Mouse (Mus musculus) heart, postnatal 0 days (tissue): Measurements from ENCODE around the gene Nhlh1. TPM values are rescaled to one million over a fixed set of nuclear protein-coding genes. Genes with fewer than 3 reads are reported as not detected.

Experiments
- ATAC-seq: fragments of 200-750 bp; cut with Nextera tagmentation; 2 replicates; pipeline ENCODE4 v1.8.0; 2017; ENCODE audit warnings: low read depth, moderate number of reproducible peaks, moderate library complexity; ENCODE audit not compliant: insufficient read depth
- DNase-seq: peaks from one replicate; pipeline ENCODE4 v3.0.0-alpha.2; 2016; ENCODE audit warnings: low spot score
- H3K27ac ChIP-seq: fragments of 300-500 bp; sonication (generic); 2 replicates; pipeline ENCODE4 v1.5.1; 2014; ENCODE audit warnings: low read depth, mild to moderate bottlenecking
- H3K27me3 ChIP-seq: fragments of 300-500 bp; sonication (generic); 2 replicates; pipeline ENCODE4 v1.6.1; 2014; ENCODE audit warnings: low read length, mixed read lengths; ENCODE audit not compliant: control insufficient read depth, insufficient read depth
- H3K36me3 ChIP-seq: fragments of 300-500 bp; sonication (generic); replicated peaks from 2 replicates; pipeline ENCODE4 v1.6.1; 2014; ENCODE audit warnings: low read length, mixed read lengths; ENCODE audit not compliant: control insufficient read depth, insufficient read depth
- H3K4me1 ChIP-seq: fragments of 300-500 bp; sonication (generic); 2 replicates; pipeline ENCODE4 v1.6.1; 2014; ENCODE audit warnings: antibody characterized with exemption; ENCODE audit not compliant: control insufficient read depth, insufficient read depth
- H3K4me2 ChIP-seq: fragments of 300-500 bp; sonication (generic); 2 replicates; pipeline ENCODE4 v1.6.1; 2014; ENCODE audit warnings: low read depth, mild to moderate bottlenecking, low read length, moderate library complexity
- H3K4me3 ChIP-seq: fragments of 300-500 bp; sonication (generic); 2 replicates; pipeline ENCODE4 v1.5.1; 2014; ENCODE audit warnings: low read depth, low read length
- H3K9ac ChIP-seq: fragments of 300-500 bp; sonication (generic); replicated peaks from 2 replicates; pipeline ENCODE4 v1.6.1; 2014; ENCODE audit warnings: low read depth, low read length, mixed read lengths
- H3K9me3 ChIP-seq: fragments of 300-500 bp; sonication (generic); replicated peaks from 2 replicates; pipeline ENCODE4 v1.6.1; 2016; ENCODE audit warnings: low read length; ENCODE audit not compliant: control insufficient read depth
- CTCF ChIP-seq: IDR thresholded peaks from 2 replicates; pipeline ENCODE4 v1.5.1; 2016; ENCODE audit warnings: antibody characterized with exemption, control low read depth, low read depth
- EP300 ChIP-seq: IDR thresholded peaks from 2 replicates; pipeline ENCODE4 v1.6.1; 2016; ENCODE audit warnings: antibody characterized with exemption, low read depth
- WGBS: fragments of 180-500 bp; shearing (Covaris S2); extraction: QIAGEN DNeasy Blood & Tissue Kit; methylation state at CpG from one replicate; pipeline ENCODE4 v1.1.7; 2014; 5-methylcytosine and 5-hydroxymethylcytosine counted together
- polyA plus RNA-seq: library from polyadenylated mRNA; unstranded; fragments of >200 nt; fragmentation: Nextera tagmentation; extraction: Ambion mirVana; gene quantifications from 2 replicates; pipeline ENCODE4 v1.2.1, GENCODE M21; 2015
- total RNA-seq: library from RNA; depleted of rRNA; stranded (reverse); fragments of >200 nt; gene quantifications from 2 replicates; pipeline ENCODE4 v1.2.3, GENCODE M21; 2014; ENCODE audit warnings: low replicate concordance

Gene Nhlh1
- total and polyA plus RNA-seq, 2 experiments from 2014 or later, result not detected

GRCm38 (mm10) chr1:172046410-172046809 is 11.0 kb downstream of the Nhlh1 start:
- 60% methylated on average over 8 of the region's 8 CpGs for WGBS
- 0 out of 2 replicates have a peak, but pooled peaks cover 3% of the 10 kb centered on the region for H3K27me3 ChIP-seq
- H3K9me3 ChIP-seq, result no peaks in the 10 kb centered on the region
- TF ChIP-seq EP300 (no peak), CTCF (no peak)
- H3K27ac ChIP-seq, result no peak overlapping the region
- no peaks in the 10 kb centered on the region for H3K36me3 ChIP-seq
- H3K9ac ChIP-seq, result no peak overlapping the region
- DNase-seq, result no peak
- no peak overlapping the region for H3K4me2 ChIP-seq
- H3K4me3 ChIP-seq, result no peak overlapping the region
- no peaks in the 10 kb centered on the region for H3K4me1 ChIP-seq
- ATAC-seq, result no peak

- Histone ChIP-seq H3K9me3 (no peaks in the 10 kb centered on the region), H3K4me1 (peaks cover 18% of the 10 kb centered on the region), H3K27ac (no peak overlapping the region), H3K27me3 (no peaks in the 10 kb centered on the region), H3K36me3 (no peaks in the 10 kb centered on the region), H3K4me2 (no peak overlapping the region), H3K4me3 (no peak overlapping the region), H3K9ac (no peak overlapping the region)
- ATAC-seq, result no peak
- no peak for DNase-seq
- TF ChIP-seq EP300, result no peak
- TF ChIP-seq CTCF, result no peak
- 85% methylated on average over 2 of the region's 2 CpGs for WGBS
These were observed 27.5 kb downstream of the Nhlh1 start for GRCm38 (mm10) chr1:172029914-172030313.

- no peaks in the 10 kb centered on the region for H3K9me3 ChIP-seq
- H3K27ac ChIP-seq, result peak within 1 kb of the TSS; percentile 68
- H3K4me1 ChIP-seq, result peaks cover 25% of the 10 kb centered on the region
- H3K9ac ChIP-seq, result peak within 1 kb of the TSS; percentile 86
- 76% methylated on average over 21 of the region's 21 CpGs for WGBS
- ATAC-seq (no peak), DNase-seq (no peak)
- H3K4me2 ChIP-seq, result peak within 1 kb of the TSS; percentile 93
- H3K27me3 ChIP-seq, result no peaks in the 10 kb centered on the region
- H3K36me3 ChIP-seq, result no peaks in the 10 kb centered on the region
- TF ChIP-seq CTCF (no peak), EP300 (no peak)
- peak within 1 kb of the TSS; percentile 90 for H3K4me3 ChIP-seq
These were observed 28.7 kb downstream of the Nhlh1 start, which contains the start of gene Vangl2 for GRCm38 (mm10) chr1:172028394-172029275. Gene Vangl2 (minus strand): TSS chr1:172028444.

GRCm38 (mm10) chr1:172027809-172028102 is 29.6 kb downstream of the Nhlh1 start:
- H3K27ac ChIP-seq, result no peak overlapping the region
- peak overlapping the region; percentile 86; the same call in 1 of the 2 replicates for H3K9ac ChIP-seq
- H3K4me1 ChIP-seq, result peaks cover 25% of the 10 kb centered on the region
- H3K4me3 ChIP-seq, result peak overlapping the region; percentile 90
- no peak for DNase-seq
- WGBS, result 34% methylated on average over 10 of the region's 10 CpGs
- peak overlapping the region; percentile 93 for H3K4me2 ChIP-seq
- ATAC-seq, result no peak
- H3K27me3 ChIP-seq, result no peaks in the 10 kb centered on the region
- H3K36me3 ChIP-seq, result no peaks in the 10 kb centered on the region
- TF ChIP-seq EP300 (no peak), CTCF (no peak)
- H3K9me3 ChIP-seq, result no peaks in the 10 kb centered on the region

GRCm38 (mm10) chr1:172027010-172027808 is 30.2 kb downstream of the Nhlh1 start:
- 1% methylated on average over 52 of the region's 54 CpGs for WGBS
- TF ChIP-seq EP300, result no peak
- no peak for TF ChIP-seq CTCF
- no peaks in the 10 kb centered on the region for H3K9me3 ChIP-seq
- no peaks in the 10 kb centered on the region for H3K27me3 ChIP-seq
- peak overlapping the region; percentile 68 for H3K27ac ChIP-seq
- H3K36me3 ChIP-seq, result no peaks in the 10 kb centered on the region
- H3K4me2 ChIP-seq, result peak overlapping the region; percentile 93
- peaks cover 25% of the 10 kb centered on the region for H3K4me1 ChIP-seq
- DNase-seq, result peak; percentile 79
- H3K9ac ChIP-seq, result peak overlapping the region; percentile 86
- peak; percentile 88 for ATAC-seq
- peak overlapping the region; percentile 90 for H3K4me3 ChIP-seq
